Mouse (Mus musculus): ENCODE data around the gene Taf9b. TPM values are rescaled to one million over a fixed set of nuclear protein-coding genes. Genes with fewer than 3 reads are reported as not detected.

Taf9b gene
- total RNA-seq, 4 experiments from 2014 or later = 7.0 to 12.5 (median 10.6) TPM

Other genes starting within 250 kb of the Taf9b start
- gene Magt1, start 209.3 kb downstream of the Taf9b start, total RNA-seq (2022) = 10 to 100 TPM; 38.8 to 55.3 (median 46.9) TPM
- gene Cox7b, start 205.5 kb downstream of the Taf9b start, total RNA-seq (2022) = 1,000 to 10,000 TPM; 1,695 to 2,076 (median 1,892) TPM
- gene Atp7a, start 193.9 kb downstream of the Taf9b start, total RNA-seq (2022) = 1 to 10 TPM; 5.2 to 6.9 (median 6.2) TPM
- 1 to 10 TPM; 1.1 to 2.2 (median 1.1) TPM for gene Tlr13, start 78.0 kb downstream of the Taf9b start, total RNA-seq (2022)
- gene Pgk1, start 34.1 kb downstream of the Taf9b start, total RNA-seq (2022) = 100 to 1,000 TPM; 423 to 432 (median 428) TPM
- gene Fnd3c2, start 34.2 kb upstream of the Taf9b start, total RNA-seq (2022) = not detected

Data from heart, adult 8-10 months (tissue).